Mouse (Mus musculus) yolk sac, embryonic 10.5 days (tissue): ENCODE measurements around the gene Smtnl2.
"Not testable (repeated sequence)": the region's sequence is repeated elsewhere in the genome, so short reads cannot be mapped to it uniquely, and the experiment has no call there.

Experiments used
- DNase-seq: peaks from one replicate; pipeline ENCODE4 v3.0.0-alpha.2; 2017; ENCODE audit warnings: low spot score

The Smtnl2 gene

GRCm38 (mm10) chr11:72354971-72355728 lies 56.4 kb downstream of the Smtnl2 start:
- DNase-seq: peak; percentile 50

- no peak for DNase-seq
Observed at GRCm38 (mm10) chr11:72353186-72353585, 58.3 kb downstream of the Smtnl2 start.

GRCm38 (mm10) chr11:72352272-72352671 lies 59.2 kb downstream of the Smtnl2 start:
- no peak for DNase-seq

GRCm38 (mm10) chr11:72349652-72350051 lies 61.9 kb downstream of the Smtnl2 start:
- DNase-seq: peak; percentile 74

- peak; percentile 86 for DNase-seq
Observed at GRCm38 (mm10) chr11:72349016-72349415, 62.5 kb downstream of the Smtnl2 start.

- DNase-seq: no peak
Observed at GRCm38 (mm10) chr11:72348563-72348962, 63.0 kb downstream of the Smtnl2 start.

- DNase-seq: no peak
Observed at GRCm38 (mm10) chr11:72344486-72344885, 67.0 kb downstream of the Smtnl2 start.

GRCm38 (mm10) chr11:72343904-72344303 lies 67.6 kb downstream of the Smtnl2 start:
- DNase-seq: peak; percentile 59

- DNase-seq: not testable (repeated sequence)
Observed at GRCm38 (mm10) chr11:72343238-72343625, 68.3 kb downstream of the Smtnl2 start.

GRCm38 (mm10) chr11:72342549-72343237 lies 68.8 kb downstream of the Smtnl2 start:
- peak; percentile 57 for DNase-seq

GRCm38 (mm10) chr11:72339716-72340115 lies 71.8 kb downstream of the Smtnl2 start:
- DNase-seq: no peak
